Mouse (Mus musculus): ENCODE data around the gene Cpn2.

Cpn2 gene

GRCm38 (mm10) chr16:30278406-30278805, 11.1 kb upstream of the Cpn2 start:
- no peak for DNase-seq

GRCm38 (mm10) chr16:30275558-30276340, 8.4 kb upstream of the Cpn2 start:
- DNase-seq, result no peak

GRCm38 (mm10) chr16:30273065-30273464, 5.8 kb upstream of the Cpn2 start:
- no peak for DNase-seq

- DNase-seq, result no peak
Observed at GRCm38 (mm10) chr16:30271941-30272595, 4.8 kb upstream of the Cpn2 start.

GRCm38 (mm10) chr16:30271223-30271761, 4.0 kb upstream of the Cpn2 start:
- no peak for DNase-seq

GRCm38 (mm10) chr16:30266561-30266960, 738 bp downstream of the Cpn2 start:
- no peak for DNase-seq

- DNase-seq, result no peak
Observed at GRCm38 (mm10) chr16:30265611-30266010, 1.7 kb downstream of the Cpn2 start.

- DNase-seq, result no peak
Observed at GRCm38 (mm10) chr16:30263156-30263555, 4.1 kb downstream of the Cpn2 start.

GRCm38 (mm10) chr16:30262664-30263063, 4.6 kb downstream of the Cpn2 start:
- peak; percentile 17 for DNase-seq

- no peak for DNase-seq
Observed at GRCm38 (mm10) chr16:30262157-30262556, 5.1 kb downstream of the Cpn2 start.

GRCm38 (mm10) chr16:30261341-30261740, 6.0 kb downstream of the Cpn2 start:
- DNase-seq, result no peak

- DNase-seq, result no peak
Observed at GRCm38 (mm10) chr16:30260012-30260635, 7.2 kb downstream of the Cpn2 start.

GRCm38 (mm10) chr16:30259444-30259843, 7.9 kb downstream of the Cpn2 start:
- no peak for DNase-seq

GRCm38 (mm10) chr16:30258441-30258840, 8.9 kb downstream of the Cpn2 start:
- DNase-seq, result no peak

- DNase-seq, result no peak
Observed at GRCm38 (mm10) chr16:30257718-30258117, 9.6 kb downstream of the Cpn2 start.

GRCm38 (mm10) chr16:30255061-30255460, 12.2 kb downstream of the Cpn2 start:
- DNase-seq, result no peak

- DNase-seq, result no peak
Observed at GRCm38 (mm10) chr16:30253900-30254299, 13.4 kb downstream of the Cpn2 start.

GRCm38 (mm10) chr16:30253374-30253773, 13.9 kb downstream of the Cpn2 start:
- no peak for DNase-seq

- DNase-seq, result peak; percentile 10
Observed at GRCm38 (mm10) chr16:30252003-30252418, 15.3 kb downstream of the Cpn2 start.

GRCm38 (mm10) chr16:30244037-30244700, 23.1 kb downstream of the Cpn2 start:
- DNase-seq, result no peak

GRCm38 (mm10) chr16:30241623-30242022, 25.7 kb downstream of the Cpn2 start:
- DNase-seq, result no peak

- no peak for DNase-seq
Observed at GRCm38 (mm10) chr16:30238791-30239190, 28.5 kb downstream of the Cpn2 start.

GRCm38 (mm10) chr16:30236091-30236699, 31.1 kb downstream of the Cpn2 start:
- peak; percentile 63 for DNase-seq
